Mouse (Mus musculus): ENCODE measurements around the gene 2510039O18Rik.

The 2510039O18Rik gene

DNA sequence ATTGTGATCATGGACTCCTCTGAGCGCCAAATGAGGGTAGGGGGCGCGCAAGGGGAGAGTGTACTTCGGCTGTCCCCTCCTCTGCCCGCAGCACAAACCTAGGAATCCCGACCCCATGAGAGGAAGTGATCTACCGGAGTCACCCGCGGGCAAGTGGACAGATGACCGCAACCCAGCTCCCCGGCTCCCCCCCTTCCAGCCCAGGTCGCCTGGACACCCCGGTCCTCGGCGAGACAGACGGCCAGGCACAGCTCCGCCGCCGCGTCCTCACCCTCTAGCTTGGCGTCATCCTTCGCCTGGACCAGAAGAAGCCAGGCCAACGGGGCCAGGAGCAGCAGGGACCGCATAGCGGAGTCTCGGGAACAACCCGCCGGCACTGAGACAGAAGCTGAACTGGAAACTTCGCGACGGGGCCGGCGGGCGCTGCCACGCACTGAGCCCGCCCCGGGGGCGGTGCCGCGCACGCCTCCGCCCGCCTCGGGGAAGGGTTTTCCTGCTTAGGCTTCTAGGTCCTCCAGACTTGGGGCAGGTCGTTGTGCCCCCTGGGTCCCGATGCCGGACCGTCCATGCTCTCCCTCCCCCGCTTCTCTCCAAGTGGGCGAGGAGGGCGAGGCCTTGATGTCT lies 4.3 kb upstream of the 2510039O18Rik start, which contains the start of gene Plod1:
TSS of gene Plod1 (minus strand) at position 437 of the 624 bp plus-strand sequence.
- peak in 1 of 2 experiments; percentile 56 for DNase-seq (ENCODE audit: low read depth in 1 of 2, low spot score in 2 of 2)

DNA sequence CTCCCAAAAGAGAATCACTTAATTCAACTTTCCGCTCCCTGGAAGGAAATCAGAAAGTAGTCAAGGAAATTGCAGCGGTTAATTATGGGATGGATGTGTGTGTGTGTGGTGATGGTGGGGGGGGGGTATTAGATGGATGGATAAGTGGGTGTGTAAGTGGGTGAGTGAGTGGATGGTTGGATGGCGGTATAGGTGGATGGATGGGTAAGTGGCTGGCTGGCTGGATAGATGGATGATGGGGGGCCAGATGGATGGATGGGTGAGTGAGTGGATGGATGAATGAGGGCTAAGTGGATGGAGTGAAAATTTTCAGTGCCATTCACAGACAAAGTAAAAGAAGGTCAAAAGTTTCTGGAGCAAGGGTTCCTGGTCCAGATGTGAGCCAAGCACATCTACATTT lies 3.7 kb upstream of the 2510039O18Rik start:
- no peak for DNase-seq (ENCODE audit: low read depth in 1 of 2, low spot score in 2 of 2)

DNA sequence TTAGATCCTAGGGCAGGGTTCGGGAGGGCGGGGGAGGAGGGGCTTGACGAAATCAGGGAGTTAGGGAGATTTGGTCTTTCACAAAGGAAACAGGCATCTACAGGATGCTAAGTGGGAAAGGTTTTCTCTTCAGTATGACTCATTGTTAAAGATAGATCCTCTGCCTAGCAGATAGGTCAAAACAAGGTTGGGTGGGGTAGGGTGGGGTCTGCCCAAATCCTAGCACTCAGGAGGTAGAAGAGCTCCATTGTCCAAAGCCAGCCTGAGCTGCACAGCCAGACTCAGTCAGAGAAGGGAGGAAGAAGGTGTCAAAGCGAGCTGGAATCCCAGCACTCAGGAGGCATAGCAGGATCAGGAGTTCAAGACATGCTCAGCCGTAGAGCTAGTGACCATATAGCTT lies 3.2 kb upstream of the 2510039O18Rik start:
- DNase-seq (ENCODE audit: low read depth in 1 of 2, low spot score in 2 of 2): no peak

DNA sequence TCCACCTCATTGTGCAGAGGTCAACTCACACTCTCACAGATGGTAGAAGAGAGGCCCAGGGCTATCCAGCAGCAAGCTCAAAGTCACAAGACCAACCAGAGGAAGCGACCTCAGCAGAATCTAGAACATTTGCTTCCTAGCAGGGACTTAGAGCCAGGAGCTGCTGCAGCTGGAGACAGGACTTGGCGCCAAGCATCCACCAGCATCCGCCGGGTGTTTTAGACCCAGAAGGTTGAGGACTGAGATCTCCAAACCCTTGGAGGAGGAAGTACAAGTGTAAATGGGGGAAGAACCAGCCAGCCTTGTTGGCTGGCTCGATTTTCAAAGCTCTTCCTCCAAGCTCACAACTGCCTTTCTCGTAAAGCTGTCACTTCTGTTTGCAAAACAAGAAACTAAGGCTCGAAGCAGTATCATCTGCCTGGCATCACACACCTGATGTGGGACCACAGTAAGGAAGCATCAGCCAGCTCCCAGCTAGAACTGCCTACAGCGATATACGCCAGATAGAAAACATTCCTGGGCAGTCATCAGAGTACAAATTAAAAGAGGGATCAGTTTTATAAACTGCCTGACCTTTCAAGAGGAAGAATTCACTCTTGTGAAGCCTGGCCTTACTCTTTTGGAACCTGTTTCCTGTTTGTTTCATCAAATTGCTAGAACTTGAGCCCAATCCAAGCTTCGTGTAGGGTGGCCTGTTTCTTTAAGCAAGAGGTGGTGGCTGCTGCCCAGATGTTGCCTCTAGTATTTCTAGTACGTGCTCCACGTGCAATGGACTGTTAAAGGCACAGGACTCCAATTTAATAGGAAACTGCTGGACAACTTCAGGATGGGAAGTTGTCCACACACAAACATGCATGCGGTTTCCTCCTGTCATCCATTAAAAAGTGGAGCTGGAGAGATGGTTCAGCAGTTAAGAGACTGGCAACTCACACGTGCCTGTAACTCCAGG lies 2.3 kb upstream of the 2510039O18Rik start:
- DNase-seq (ENCODE audit: low read depth in 1 of 2, low spot score in 2 of 2): no peak

DNA sequence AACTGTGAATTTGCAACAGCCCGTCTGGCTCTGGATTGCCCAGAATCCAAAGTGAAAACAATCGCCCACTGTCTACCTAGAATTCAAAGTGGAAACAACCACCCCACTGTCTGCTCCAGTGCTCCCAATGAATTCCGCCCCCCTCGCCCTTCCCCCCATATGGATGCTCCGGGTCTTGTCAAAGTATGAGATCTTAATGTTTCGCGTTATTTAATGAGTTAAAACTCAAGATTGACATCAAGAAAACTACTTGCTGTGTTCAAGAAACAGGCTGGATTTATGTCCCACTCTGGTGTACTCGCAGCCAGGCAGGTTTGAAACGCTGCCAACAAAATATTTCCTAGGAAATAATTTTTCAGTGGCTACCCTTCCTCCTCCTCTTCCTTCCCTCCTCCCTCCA lies 584 bp upstream of the 2510039O18Rik start:
- DNase-seq (ENCODE audit: low read depth in 1 of 2, low spot score in 2 of 2): no peak

DNA sequence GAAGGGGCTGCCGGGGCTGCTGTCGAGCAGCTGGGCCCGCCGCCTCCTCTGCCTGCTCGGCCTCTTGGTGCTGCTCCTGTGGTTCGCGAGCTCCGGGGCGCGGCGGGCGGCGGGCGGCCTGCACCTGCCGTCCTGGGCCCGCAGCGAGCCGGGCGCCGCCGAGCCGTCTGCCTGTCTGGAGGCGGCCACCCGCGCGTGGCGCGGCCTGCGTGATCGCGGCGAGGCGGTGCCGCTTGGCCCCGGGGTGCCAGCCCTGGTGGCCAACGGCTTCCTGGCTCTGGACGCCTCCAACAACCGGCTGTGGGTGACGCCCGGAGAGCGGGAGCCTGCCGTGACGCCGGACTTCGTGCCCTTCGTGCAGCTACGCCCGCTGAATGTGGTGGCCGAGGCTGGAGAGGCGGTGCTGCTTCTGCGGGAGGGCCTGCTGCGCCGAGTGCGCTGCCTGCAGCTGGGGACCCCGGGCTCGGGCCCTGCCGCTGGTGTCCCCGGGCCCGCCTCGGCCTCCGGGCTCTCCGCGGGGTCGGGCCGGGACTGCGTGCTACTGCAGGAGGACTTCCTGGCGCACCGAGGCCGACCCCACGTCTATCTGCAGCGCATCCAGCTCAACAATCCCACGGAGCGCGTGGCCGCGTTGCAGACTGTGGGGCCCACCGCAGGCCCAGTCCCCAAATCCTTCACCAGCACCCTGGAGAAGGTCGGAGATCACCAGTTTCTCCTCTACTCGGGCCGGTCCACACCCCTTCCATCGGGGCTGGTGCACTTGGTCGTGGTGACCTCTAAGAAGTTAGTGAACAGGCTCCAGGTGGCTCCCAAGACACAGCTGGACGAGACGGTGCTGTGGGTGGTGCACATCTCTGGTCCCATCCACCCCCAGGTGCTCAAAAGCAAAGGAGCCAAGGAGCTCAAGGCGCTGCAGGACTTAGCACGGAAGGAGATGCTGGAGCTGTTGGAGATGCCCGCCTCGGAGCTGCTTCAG lies 638 bp downstream of the 2510039O18Rik start:
- DNase-seq (ENCODE audit: low read depth in 1 of 2, low spot score in 2 of 2): no peak

DNA sequence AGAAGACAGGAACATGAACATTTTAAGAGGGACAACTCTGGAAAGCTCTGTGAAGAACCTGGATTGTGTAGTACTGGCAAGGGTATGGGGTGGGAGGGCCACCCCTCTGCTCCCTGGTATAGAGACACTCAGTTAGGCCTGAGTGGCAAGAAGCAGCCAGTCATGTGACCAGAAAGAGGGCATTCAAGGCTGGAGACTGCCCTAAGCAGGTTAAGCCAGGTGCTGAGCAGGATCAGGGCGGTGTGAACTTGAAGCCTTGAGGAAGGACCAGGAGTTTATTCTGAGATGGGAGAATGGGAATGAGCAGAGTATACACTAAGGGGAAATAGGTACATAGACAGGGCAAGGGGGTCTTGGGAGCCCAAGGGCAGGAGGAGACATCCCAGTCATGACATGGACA lies 2.3 kb downstream of the 2510039O18Rik start:
- no peak for DNase-seq (ENCODE audit: low read depth in 1 of 2, low spot score in 2 of 2)

DNA sequence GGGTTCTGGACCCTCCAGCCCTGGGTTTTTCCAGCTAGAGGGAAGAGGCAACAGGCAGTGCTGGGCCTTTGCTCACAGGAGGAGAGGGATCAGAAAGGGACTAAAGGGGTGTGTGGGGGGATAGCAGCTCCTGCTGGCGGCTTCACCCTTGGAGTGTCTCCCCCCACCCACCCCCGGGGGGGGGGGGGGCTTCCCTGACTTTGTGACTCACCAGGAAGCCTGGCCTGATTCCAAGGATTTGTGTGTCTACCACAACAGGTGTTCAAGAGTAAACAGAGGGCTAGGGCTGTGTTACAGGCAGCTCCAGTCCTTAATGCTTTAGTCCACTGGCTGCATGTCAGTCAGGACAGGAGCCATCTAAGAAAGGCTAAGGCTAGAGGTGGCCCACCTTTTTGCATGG lies 6.8 kb downstream of the 2510039O18Rik start:
- no peak for DNase-seq (ENCODE audit: low read depth in 1 of 2, low spot score in 2 of 2)

DNA sequence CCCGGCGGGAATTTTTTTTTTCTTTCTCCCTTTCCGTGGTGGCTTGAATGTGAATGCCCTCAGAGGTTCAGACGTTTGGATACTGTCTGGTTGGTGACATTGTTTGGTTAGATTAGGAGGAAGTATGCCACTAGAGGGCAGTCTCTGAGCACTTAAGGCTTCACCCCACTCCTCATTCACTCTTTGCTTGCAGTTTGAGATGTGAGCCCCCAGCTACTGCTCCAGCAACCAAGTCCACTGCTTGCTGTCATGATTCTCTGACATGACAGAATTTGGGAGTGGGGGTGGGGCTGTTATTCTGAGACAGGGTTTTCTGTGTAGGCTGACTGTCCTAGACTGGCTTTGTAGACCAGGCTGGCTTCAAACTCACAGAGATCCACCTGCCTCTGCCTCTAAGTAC lies 12.9 kb downstream of the 2510039O18Rik start:
- DNase-seq (ENCODE audit: low read depth in 1 of 2, low spot score in 2 of 2): no peak

DNA sequence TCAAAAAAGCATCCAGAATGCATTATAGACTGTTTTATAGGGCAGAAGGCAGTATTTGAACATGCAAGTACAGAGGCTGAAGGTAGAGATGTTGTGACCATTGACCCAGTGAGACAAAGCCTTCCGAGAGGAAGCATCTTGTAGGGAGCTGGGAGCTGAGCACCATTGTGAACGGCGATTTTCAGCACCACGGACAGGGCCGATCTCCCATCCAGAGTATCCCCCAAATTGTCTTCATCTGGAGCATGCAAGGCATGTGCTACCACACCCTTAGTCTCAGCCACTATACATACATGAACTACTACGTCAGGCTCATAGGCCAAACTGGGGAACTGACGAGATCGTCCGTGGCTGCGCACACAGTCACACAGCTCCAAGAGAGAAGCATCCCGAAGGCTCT lies 16.4 kb downstream of the 2510039O18Rik start:
- no peak for DNase-seq (ENCODE audit: low read depth in 1 of 2, low spot score in 2 of 2)

DNA sequence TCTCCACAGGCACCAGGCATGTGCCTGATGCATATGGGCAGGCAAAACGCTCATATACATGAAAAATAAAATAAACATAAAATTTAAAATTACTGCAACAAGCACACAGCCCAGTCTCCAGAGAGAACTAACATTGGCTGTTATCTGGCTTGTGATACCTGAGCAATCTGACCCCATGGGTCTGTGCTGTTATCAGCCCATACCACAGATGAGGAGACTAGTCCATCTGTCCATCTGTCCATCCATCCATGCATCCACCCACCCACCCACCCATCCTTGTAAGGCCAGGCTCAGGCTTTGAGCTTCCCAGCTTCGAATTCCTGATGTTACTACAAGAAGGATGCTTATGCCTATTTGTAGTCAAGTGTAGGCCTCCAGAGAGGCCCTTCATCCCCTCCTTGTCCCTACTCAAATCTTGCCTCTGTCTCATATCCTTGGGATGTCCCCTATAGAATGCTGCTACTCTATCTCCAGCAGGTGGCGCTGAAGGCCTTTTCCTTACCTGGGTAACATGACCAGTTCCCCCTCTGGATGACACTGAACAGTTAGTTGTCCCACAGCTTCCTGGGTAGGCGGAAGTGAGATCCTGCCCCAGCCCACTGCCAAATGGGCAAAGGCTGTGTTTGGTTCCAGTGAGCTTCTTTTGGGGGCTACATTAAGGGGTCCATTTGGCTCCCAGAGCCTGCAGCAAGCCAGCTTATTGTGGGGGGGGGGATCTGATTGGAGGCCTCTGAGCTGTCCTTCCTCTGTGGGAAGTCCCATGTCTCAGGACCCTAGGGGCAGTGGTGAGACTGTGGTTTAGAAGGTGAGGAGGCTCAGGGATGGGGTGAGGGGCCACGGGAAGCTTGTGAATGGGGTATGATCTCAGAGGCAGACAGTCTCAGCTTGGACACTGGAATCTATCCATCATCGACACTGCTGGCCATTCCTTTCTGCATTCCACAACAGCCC lies 19.5 kb downstream of the 2510039O18Rik start:
- DNase-seq (ENCODE audit: low read depth in 1 of 2, low spot score in 2 of 2): no peak

DNA sequence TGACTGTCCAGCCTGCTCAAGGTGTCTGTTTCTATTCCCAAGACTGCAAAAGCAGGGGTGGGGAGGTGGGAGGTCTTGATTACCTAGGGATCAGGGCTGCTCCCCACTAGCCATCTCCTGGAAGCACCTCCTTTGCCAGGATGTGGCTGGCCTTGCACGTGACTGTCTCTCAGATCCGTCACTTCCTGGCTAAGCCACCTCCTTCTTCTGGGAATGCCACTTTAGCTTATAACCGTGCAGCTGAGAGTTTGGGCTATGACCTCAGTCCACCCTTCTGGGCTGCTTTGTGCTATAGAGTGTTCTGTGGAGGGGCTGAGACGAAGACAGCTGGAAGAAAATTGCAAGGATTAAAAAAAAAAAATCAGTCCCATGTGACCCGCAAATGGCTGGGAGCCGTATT lies 22.1 kb downstream of the 2510039O18Rik start:
- no peak for DNase-seq (ENCODE audit: low read depth in 1 of 2, low spot score in 2 of 2)

DNA sequence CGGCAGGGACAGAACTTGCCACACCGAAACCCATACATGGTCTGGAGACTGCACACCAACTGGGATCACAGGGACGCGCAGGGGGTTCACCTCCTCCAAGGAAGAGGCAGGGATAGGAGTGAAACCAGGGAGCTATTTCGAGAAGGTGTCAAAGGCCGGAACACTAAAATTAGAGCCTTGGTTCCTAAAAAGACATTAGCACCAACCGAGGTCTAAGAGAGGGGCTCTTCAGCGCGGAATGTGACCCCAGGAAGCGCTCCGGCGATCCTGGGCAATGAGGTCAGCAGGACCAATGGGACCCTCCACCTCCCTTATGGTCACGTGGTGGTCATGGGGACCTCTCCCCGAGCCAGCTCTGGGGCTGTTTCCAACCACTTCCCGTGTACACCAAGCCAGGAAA lies 22.9 kb downstream of the 2510039O18Rik start:
- DNase-seq (ENCODE audit: low read depth in 1 of 2, low spot score in 2 of 2): no peak

DNA sequence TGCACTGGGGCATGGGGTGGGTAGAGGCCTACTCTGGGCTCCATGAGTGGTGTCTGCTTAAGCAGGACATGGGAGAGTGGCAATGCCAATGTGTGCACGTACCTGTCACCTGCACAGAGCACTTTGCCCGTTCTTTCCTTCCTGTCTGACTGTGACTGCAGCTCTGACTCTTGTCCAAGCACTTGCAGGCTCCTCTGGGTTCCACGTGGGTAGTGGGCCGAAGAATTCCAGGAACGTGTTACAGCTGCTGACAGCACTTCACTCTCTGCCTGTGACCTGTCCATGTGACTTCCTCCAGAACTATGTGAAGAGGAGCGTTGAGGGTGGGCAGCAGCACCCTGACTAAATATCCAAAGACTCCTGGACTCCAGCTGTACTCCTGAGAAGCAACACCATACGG lies 25.0 kb downstream of the 2510039O18Rik start:
- DNase-seq (ENCODE audit: low read depth in 1 of 2, low spot score in 2 of 2): no peak

DNA sequence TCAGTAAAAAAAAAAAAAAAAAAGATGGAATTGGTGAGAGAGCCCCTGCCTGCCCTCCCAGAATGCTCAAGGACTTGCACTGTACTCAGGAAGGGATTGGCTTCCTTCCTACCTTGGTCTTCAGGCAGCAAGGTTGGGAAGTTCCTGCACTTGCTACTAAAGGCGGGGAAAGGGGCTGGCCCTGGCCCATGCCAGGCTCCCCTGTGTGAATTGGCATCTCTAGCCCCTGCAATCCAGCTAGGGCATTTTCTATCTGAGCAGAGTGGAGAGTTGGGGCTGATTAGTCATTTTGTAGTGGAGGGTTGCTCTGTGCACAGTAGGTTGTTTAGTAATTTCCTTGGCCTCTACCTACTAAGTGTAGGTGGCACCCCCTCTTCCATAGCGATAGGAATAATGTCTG lies 28.1 kb downstream of the 2510039O18Rik start:
- no peak for DNase-seq (ENCODE audit: low read depth in 1 of 2, low spot score in 2 of 2)

DNA sequence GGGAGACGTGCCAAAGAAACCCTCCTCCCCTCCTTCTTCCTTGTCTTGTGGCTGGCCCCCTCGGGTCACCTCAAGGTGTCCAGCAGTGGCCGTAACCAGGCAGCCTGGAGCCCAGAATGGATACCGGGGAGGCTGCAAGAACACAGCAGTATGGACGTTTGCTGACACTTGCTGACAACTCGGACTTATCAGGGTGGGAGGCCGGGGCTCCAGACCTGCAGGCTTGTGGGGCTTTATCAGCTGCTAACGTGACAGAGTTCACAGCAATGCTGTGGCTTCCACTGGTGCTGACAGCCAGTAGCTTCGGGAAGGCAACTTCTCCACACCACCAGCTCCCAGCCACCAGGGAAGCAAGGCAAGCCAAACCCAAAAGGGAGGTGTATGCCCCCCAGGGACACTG lies 28.6 kb downstream of the 2510039O18Rik start:
- DNase-seq (ENCODE audit: low read depth in 1 of 2, low spot score in 2 of 2): no peak

DNA sequence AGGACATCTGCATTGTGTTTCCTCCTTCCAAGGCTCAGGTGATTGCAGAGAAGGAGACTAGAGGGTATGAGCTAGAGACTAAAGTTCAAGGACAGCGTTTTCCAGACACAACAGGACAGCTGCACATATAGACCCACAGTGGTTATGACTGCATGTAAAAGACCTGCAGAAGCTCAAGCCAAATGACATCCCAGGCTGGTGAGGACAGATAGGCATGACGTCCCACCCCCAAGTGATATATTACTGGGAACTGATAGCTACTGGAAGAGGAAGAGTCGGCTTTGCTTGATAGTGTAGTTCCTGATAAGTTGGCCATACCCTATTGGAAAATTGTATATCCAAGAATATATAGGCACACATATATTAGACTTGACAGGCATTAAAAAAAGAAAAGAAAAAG lies 35.5 kb downstream of the 2510039O18Rik start:
- no peak for DNase-seq (ENCODE audit: low read depth in 1 of 2, low spot score in 2 of 2)

DNA sequence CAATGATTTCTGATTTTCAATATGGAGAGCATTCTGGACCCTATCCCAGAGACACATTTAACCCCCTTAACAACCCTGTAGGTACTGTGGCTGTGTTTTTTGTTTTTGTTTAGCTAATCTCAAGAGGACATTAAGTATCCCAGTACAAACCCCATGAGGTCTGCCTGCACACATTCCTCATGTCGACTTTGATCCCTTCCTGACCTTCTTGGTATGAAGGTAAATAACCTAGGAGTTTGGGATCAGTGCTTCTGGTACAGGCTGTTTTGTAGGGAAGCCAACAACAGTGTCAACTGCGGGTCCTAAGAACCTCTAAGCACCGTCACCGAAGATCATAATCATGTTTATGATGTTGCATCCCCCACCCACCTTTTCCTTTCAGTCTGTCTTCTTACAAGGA lies 37.0 kb downstream of the 2510039O18Rik start:
- DNase-seq (ENCODE audit: low read depth in 1 of 2, low spot score in 2 of 2): no peak

DNA sequence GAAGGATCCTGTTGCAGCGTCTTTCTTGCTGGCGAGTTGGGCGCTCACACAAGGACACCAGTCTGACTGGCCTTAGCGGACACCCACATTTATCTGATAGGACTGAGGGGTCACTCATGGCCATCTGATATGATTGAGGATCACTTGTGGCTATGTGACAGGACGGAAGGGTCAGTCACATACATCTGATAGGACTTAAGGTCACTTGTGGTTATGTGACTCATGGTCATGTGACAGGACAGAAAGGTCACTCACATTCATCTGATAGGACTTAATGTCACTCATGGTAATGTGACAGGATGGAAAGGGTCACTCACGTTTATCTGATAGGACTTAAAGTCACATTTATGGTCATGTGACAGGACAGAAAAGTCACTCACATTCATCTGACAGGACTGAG lies 37.7 kb downstream of the 2510039O18Rik start:
- DNase-seq (ENCODE audit: low read depth in 1 of 2, low spot score in 2 of 2): no peak

DNA sequence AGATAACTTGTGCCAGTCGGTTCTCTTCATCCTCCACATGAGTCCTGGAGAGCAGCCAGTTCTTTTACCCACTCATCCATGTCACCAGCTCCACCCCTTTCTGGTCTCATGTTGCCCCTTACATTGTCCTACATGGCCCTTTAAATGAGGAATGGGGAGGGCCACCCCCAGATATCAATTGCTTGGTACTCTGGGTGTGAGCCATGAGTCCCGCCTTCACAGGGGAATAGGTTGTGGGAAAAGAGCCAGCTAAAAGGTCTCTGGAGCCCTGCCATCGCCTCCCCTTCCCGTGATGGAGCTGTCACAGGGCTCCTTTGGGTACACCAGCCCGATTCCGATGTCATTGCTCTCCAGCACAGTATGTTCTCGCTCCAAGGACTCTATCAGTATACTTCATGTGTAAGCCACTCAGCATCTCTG lies 38.8 kb downstream of the 2510039O18Rik start:
- no peak for DNase-seq (ENCODE audit: low read depth in 1 of 2, low spot score in 2 of 2)
